Comparison of ENCODE assay signal across 8 mouse cellular contexts in the genomic region with DNA sequence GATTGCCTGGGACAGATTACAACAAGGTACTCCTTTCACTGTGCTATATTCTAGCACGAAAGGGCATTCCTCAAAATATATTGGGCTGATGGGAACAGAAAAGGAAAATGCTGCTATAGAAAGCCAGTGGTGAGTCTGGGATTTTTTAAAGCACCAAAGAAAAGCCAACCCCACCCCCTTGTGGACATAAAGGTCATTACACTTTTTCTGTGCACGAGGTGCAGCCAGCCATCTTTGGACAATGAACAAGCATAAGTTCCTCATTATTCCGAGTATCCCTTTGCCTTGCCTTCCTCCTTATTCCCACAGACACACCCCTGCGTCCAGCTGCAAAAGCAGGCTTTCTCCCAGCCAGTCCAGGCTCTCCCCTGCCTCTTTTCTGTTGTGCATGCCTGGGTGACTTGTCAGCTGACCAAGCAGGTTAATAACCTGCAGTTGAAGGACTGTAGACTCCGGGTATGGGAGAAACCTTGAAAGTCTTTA.
DNase-seq lines count a peak whose midpoint lies in the region; ATAC-seq and TF ChIP-seq lines count a peak whose summit lies in the region.

No protein-coding gene starts in this region.

- no peak overlapping the region for H3K4me3 ChIP-seq in ES-Bruce4 (ENCODE audit: low read depth, low read length)
- H3K4me3 ChIP-seq in forebrain, postnatal 0 days (ENCODE audit: low read depth, low read length) = no peak overlapping the region
- no peak overlapping the region for H3K4me3 ChIP-seq in lung, adult 2 months (replicated peaks; ENCODE audit: extremely low read depth, low read depth, low read length)
- no peak overlapping the region for H3K4me3 ChIP-seq in thymus, adult 2 months (ENCODE audit: control insufficient read depth, insufficient read depth, low read length)

- no peak for TF ChIP-seq EP300 in ES-Bruce4 (IDR thresholded peaks at IDR 0.05; ENCODE audit: insufficient read depth, low read depth, low read length)

- no peak for TF ChIP-seq POLR2A in ES-Bruce4 (IDR thresholded peaks at IDR 0.05; ENCODE audit: insufficient read depth, low read length)
- TF ChIP-seq POLR2A in lung, adult 2 months (IDR thresholded peaks at IDR 0.05; ENCODE audit: borderline replicate concordance, extremely low read depth, low read depth, low read length) = no peak
- TF ChIP-seq POLR2A in thymus, adult 2 months (IDR thresholded peaks at IDR 0.05; ENCODE audit: control insufficient read depth, extremely low read depth, insufficient read depth, low read length, poor library complexity) = no peak

- 16% methylated on average over 5 of the region's 5 CpGs for whole genome bisulfite sequencing in forebrain, postnatal 0 days
- 7% methylated on average over 5 of the region's 5 CpGs for WGBS in lung, adult 2 months
- 14% methylated on average over 5 of the region's 5 CpGs for WGBS in thymus, adult 2 months

- no peak overlapping the region for H3K4me2 ChIP-seq in forebrain, postnatal 0 days (ENCODE audit: low read depth)

- peak; percentile 21 for TF ChIP-seq CTCF in ES-Bruce4 (IDR thresholded peaks at IDR 0.05; ENCODE audit: low read depth, low read length)
- peak; percentile 91 for TF ChIP-seq CTCF in forebrain, postnatal 0 days (IDR thresholded peaks at IDR 0.05; ENCODE audit: low read depth)
- peak; percentile 49 for TF ChIP-seq CTCF in lung, adult 2 months (IDR thresholded peaks at IDR 0.05; ENCODE audit: insufficient read depth, low read length)
- 0 out of 2 replicates have a peak, but pooled peaks have one; percentile 14 for TF ChIP-seq CTCF in thymus, adult 2 months (IDR thresholded peaks at IDR 0.05; ENCODE audit: borderline replicate concordance, control insufficient read depth, extremely low read depth, insufficient read depth, low read length, poor library complexity)

- H3K4me1 ChIP-seq in ES-Bruce4 (ENCODE audit: control insufficient read depth, insufficient read depth, low read length) = no peaks in the 10 kb centered on the region
- peaks cover 3% of the 10 kb centered on the region; the same call in 1 of the 2 replicates for H3K4me1 ChIP-seq in forebrain, postnatal 0 days (ENCODE audit: insufficient read depth)
- no peaks in the 10 kb centered on the region for H3K4me1 ChIP-seq in lung, adult 2 months (ENCODE audit: control insufficient read depth, insufficient read depth, low read length)
- H3K4me1 ChIP-seq in thymus, adult 2 months (replicated peaks; ENCODE audit: control insufficient read depth, insufficient read depth, low read length) = no peaks in the 10 kb centered on the region

- no peaks in the 10 kb centered on the region for H3K9me3 ChIP-seq in ES-Bruce4 (replicated peaks; ENCODE audit: control insufficient read depth, insufficient read depth, low read length, poor library complexity, severe bottlenecking)
- no peaks in the 10 kb centered on the region for H3K9me3 ChIP-seq in forebrain, postnatal 0 days (ENCODE audit: low read length)

- no peak overlapping the region for H3K27ac ChIP-seq in ES-Bruce4 (ENCODE audit: insufficient read depth, low read length)
- H3K27ac ChIP-seq in forebrain, postnatal 0 days (ENCODE audit: low read depth, low read length) = no peak overlapping the region
- H3K27ac ChIP-seq in thymus, adult 2 months (ENCODE audit: control insufficient read depth, insufficient read depth, low read length) = no peak overlapping the region

- H3K9ac ChIP-seq in ES-Bruce4 (ENCODE audit: low read depth, poor library complexity, severe bottlenecking) = no peak overlapping the region
- H3K9ac ChIP-seq in forebrain, postnatal 0 days = no peak overlapping the region

- ATAC-seq in cerebellum, adult (ENCODE audit: insufficient number of reproducible peaks, low FRiP score, low TSS enrichment) = peak; percentile 45; the same call in 1 of the 2 replicates
- peak; percentile 81 for ATAC-seq in forebrain, postnatal 0 days

- no peaks in the 10 kb centered on the region for H3K27me3 ChIP-seq in ES-Bruce4 (ENCODE audit: control insufficient read depth, insufficient read depth, low read length, poor library complexity, severe bottlenecking)
- no peaks in the 10 kb centered on the region for H3K27me3 ChIP-seq in forebrain, postnatal 0 days (ENCODE audit: insufficient read depth, low read length)
- no peaks in the 10 kb centered on the region for H3K27me3 ChIP-seq in thymus, adult 2 months (ENCODE audit: control insufficient read depth, insufficient read depth, low read length)

- peak; percentile 89 for DNase-seq in forebrain, postnatal 0 days
- DNase-seq in heart, postnatal 4 days = peak; percentile 85
- peak; percentile 70 to 90 for DNase-seq in layer of hippocampus, adult 18-20 months (ENCODE audit: low spot score in 2 of 2)
- DNase-seq in lung, adult 2 months = peak; percentile 43
- DNase-seq in ovary, adult 18-20 months (ENCODE audit: low spot score) = peak; percentile 11
- DNase-seq in thymus, adult 2 months = peak; percentile 69

- no peaks in the 10 kb centered on the region for H3K36me3 ChIP-seq in ES-Bruce4 (ENCODE audit: control insufficient read depth, insufficient read depth, low read length, poor library complexity, severe bottlenecking)
- no peaks in the 10 kb centered on the region for H3K36me3 ChIP-seq in forebrain, postnatal 0 days (ENCODE audit: insufficient read depth)
- H3K36me3 ChIP-seq in thymus, adult 2 months (ENCODE audit: control insufficient read depth, insufficient read depth, low read length) = no peaks in the 10 kb centered on the region

Comparison
In these comparisons a context has a peak if more than half of its experiments do, and no peak if none do; other contexts are left out.
1. CTCF ChIP-seq: peak in every context shown above with its lines; median percentile 91 in forebrain, postnatal 0 days; 49 in lung, adult 2 months; 21 in ES-Bruce4; 14 in thymus, adult 2 months.
2. DNase-seq: peak in every context shown above with its lines; median percentile 89 in forebrain, postnatal 0 days; 85 in heart, postnatal 4 days; 80 in layer of hippocampus, adult 18-20 months; 69 in thymus, adult 2 months; 43 in lung, adult 2 months; 11 in ovary, adult 18-20 months.